Mouse (Mus musculus): ENCODE measurements around the gene Dynll2.
"Not testable (repeated sequence)": the region's sequence is repeated elsewhere in the genome, so short reads cannot be mapped to it uniquely, and the experiment has no call there.

The Dynll2 gene

DNA sequence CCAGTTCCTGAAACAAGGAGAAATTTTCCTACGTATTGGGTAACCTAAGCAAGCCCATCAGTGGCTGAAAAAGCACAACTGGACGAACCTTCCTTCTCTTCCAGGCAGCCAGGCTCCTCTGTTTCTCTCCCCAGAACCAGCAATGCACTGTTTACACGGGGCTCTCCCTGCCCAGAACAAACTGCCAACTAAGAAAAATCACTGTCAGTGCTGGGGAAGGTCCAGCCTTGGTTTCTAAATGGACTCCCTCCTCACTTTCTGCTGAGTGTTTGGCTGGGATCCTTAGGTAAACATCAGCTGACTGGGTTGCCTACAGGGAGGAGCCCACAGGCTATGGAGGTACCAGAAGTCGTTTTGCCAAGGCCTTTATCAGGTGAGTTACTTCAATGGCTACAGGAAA is 4.5 kb upstream of the Dynll2 start:
- DNase-seq (ENCODE audit: extremely low spot score, low read depth, low spot score), result no peak

DNA sequence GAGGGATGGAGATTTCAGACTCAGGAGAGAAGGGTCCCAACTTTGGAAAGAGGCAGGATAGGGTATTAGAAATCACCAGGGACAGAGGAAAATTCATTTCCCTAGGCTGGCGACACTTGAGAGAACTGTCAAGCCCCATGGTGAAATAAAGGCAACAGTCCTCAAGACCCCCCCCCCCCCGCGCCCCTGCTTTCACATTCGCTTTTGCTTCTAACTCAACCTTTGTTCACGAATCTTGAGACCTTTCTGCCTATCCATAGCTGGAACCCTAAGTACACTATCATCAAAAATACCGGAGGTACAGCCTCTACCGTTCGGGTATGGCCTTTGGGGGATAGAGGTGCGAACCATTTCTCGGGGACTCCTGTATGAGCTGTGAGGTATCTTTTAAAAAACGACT is 528 bp upstream of the Dynll2 start:
- no peak for DNase-seq (ENCODE audit: extremely low spot score, low read depth, low spot score)

GRCm38 (mm10) chr11:87986141-87986741 is 1.1 kb downstream of the Dynll2 start:
- DNase-seq (ENCODE audit: extremely low spot score, low read depth, low spot score), result no peak

GRCm38 (mm10) chr11:87985643-87986042 is 1.7 kb downstream of the Dynll2 start:
- DNase-seq (ENCODE audit: extremely low spot score, low read depth, low spot score), result no peak

DNA sequence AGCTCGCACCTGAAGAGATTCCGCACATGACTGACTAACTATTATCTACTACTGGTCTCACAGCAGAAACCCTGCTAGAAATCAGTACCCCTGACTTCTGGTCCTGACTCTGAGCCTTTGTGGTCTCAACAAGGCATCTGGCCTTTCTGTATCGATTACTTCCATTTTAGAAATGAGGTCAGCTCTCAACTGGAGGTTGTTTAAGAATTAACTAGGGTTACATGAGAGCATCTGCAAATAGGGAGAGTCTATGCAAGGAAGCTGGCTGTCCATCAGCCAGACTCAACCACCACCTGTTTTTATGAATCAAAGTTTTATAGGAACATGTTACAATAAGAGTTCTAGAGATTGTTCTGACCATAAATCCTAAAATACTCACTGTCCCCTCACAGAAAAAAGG is 2.8 kb downstream of the Dynll2 start:
- DNase-seq (ENCODE audit: extremely low spot score, low read depth, low spot score), result no peak

DNA sequence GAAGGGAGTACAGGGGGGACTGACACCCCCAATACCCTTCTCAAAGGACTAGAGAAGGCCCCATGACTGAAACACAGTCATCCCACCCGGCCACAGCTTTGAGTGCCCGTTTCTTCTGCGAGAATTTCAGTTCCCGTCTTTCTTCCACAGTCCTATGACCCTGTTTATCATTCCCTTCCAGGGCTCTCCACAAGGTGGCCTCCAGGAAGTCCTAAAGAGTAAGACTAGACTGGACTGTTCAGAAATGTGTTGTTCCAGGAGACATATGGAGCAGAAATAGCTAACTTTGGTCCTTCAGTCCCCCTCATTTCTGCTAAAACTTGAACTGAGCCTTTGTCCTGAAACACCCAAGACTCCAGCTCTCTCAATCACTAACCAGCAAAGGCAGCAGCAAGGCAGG is 8.4 kb downstream of the Dynll2 start:
- DNase-seq (ENCODE audit: extremely low spot score, low read depth, low spot score), result no peak

DNA sequence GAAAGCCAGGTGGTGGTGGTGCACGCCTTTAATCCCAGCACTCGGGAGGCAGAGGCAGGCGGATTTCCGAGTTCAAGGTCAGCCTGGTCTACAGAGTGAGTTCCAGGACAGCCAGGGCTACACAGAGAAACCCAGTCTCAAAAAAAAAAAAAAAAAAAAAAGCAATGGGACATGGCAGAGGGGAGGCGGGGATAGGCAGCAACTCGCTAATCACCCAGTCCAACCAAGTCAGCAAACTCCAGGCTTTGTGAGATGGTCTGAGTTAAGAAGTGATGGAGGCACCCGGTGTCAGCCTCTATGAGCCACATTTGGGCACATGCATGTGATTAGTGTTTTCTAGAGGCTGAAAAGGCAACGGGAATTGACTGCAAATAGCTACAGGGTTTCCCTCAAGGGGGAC is 10.3 kb downstream of the Dynll2 start:
- not testable (repeated sequence) for DNase-seq (ENCODE audit: extremely low spot score, low read depth, low spot score)

DNA sequence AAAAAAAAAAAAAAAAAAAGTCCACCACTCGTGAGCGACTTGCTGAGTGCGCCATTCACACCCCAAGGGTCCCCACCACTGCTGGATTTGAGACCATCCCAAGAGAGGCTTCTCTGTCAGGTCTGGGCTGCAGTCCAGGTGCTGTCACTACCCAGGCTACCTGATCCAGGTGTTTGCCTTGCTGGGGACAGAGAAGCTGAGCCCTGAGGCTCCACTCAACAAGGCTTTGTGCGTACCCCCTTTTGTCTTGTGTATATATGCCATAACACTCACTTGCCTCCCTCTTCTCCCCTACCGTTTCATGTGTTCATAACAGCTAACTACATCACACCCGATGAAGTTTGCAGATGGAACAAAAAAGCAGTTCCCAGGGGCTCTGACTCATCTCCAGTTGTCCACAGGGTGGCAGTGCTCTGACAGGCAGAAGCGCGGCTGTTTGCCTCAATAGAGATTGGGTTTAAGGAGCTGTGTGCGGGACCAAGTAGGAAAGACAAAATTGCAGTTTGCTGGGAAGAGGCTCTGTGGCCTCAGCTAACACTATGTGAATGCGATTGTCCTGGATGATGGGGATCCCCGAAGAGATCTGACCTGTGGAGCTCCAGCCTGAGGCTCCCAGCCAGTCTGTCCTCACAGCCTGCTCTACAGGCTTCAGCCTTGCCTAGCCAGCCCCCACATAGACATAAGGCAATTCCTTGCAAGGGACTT is 12.7 kb downstream of the Dynll2 start:
- DNase-seq (ENCODE audit: extremely low spot score, low read depth, low spot score), result no peak

- no peak for DNase-seq (ENCODE audit: extremely low spot score, low read depth, low spot score)
Observed at GRCm38 (mm10) chr11:87973559-87974305, 13.6 kb downstream of the Dynll2 start.

- DNase-seq (ENCODE audit: extremely low spot score, low read depth, low spot score), result no peak
Observed at GRCm38 (mm10) chr11:87972829-87973228, 14.5 kb downstream of the Dynll2 start.

- no peak for DNase-seq (ENCODE audit: extremely low spot score, low read depth, low spot score)
Observed at GRCm38 (mm10) chr11:87968356-87969122, 18.8 kb downstream of the Dynll2 start.

GRCm38 (mm10) chr11:87967692-87968289 is 19.5 kb downstream of the Dynll2 start:
- peak; percentile 93 for DNase-seq (ENCODE audit: extremely low spot score, low read depth, low spot score)

DNA sequence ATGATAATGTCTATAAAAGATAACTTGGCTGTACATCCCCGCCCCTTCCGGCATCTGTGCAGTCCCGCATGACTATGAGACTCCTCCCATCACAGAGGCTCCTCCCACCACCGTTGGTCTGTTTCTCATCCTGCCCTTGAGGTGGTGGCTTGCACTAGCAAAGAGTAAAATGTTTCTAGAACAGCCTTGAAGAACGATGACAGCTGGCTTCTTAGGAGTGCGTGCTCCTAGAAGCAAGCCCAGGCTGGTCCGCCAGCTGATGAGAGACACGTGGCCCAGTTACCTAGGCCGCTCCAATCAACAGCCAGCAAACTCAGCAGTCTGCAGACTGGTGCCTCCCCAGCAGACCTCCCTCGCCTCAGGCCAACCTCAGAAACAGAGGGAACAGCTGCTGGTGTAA is 21.1 kb downstream of the Dynll2 start:
- no peak for DNase-seq (ENCODE audit: extremely low spot score, low read depth, low spot score)

DNA sequence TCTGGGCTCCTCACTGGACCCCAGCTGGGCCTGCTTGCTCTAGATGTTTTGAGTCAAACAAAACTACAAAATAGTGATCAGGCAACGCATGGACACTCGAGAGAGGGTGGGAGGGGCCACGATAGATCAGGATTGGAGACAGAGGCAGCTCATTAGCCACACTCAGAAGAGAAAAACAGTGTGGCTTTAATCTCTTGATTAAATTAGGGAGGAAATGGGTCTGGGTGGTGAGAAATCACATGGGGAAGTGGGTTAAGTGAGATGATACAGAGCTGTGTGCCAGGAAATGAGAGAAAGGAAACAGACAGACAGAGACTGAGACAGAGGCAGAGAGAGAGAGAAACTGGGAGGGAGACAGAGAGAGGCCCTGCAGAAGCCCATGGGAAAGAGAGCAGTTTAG is 22.0 kb downstream of the Dynll2 start:
- DNase-seq (ENCODE audit: extremely low spot score, low read depth, low spot score), result no peak

GRCm38 (mm10) chr11:87957066-87957465 is 30.3 kb downstream of the Dynll2 start:
- no peak for DNase-seq (ENCODE audit: extremely low spot score, low read depth, low spot score)

DNA sequence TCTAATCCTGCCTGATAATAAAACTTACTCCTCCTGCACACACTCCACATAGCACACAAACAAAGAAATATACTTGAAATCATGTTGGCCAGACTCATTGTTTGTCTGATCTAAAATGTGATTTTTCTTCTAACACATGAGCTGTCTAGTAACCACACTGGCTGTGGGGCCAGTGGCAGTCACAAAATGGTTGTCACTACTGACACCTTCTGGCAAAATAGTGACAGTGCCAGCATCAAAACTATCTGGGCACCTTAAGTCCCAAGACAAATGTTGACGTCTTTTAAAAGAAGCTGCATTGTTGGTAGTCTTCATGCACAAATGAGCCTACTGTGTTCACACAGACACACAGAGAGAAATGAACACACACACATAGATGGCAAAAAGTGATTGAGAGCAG is 32.2 kb downstream of the Dynll2 start:
- DNase-seq (ENCODE audit: extremely low spot score, low read depth, low spot score), result no peak

DNA sequence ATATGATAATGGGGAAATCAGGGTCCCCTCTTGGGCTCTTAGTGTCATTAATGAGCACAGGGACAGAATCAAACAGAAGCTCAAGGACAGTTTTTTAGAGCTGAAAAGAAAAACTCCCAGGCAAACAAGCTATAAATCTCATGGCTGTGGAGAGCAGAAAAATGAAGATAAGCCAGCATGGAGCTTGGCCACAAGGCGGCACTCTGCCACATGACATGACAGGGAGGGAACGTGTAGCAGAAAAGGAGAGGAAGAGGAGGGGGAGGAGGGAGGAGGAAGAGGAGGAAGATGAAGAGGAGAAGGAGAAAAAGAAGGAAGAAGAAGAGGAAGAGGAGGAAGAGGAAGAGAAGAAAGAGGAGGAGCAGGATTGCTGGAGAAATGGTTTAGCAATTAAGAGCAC is 37.3 kb downstream of the Dynll2 start:
- DNase-seq (ENCODE audit: extremely low spot score, low read depth, low spot score), result no peak

- no peak for DNase-seq (ENCODE audit: extremely low spot score, low read depth, low spot score)
Observed at GRCm38 (mm10) chr11:87935467-87935866, 51.9 kb downstream of the Dynll2 start.

GRCm38 (mm10) chr11:87933731-87934130 is 53.6 kb downstream of the Dynll2 start:
- DNase-seq (ENCODE audit: extremely low spot score, low read depth, low spot score), result no peak

DNA sequence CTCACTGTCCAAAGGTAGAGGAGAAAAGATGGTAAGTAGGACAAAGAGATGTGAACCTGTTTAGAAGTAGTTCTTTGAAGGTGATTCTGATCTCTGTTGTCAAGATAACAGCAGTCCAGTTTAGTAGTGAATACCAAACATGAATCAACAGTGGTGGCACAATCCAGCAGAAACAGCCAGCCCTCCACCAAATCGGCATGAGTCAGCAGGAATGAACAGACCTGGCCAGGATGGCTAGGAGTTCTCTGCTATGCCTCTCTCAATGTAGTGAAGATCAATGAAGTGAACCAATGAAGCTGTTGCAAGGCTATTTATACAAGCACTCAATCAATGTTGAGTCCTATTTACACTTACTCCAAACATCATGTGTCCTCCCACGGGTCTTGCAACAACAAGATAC is 57.0 kb downstream of the Dynll2 start:
- no peak for DNase-seq (ENCODE audit: extremely low spot score, low read depth, low spot score)
